Mouse (Mus musculus) mesoderm, embryonic 11.5 days (tissue): ENCODE data around the gene Ntng2.

Experiments
- DNase-seq: peaks from one replicate; pipeline ENCODE4 v3.0.0-alpha.2; 2012; ENCODE audit warnings: low read depth, low spot score

The Ntng2 gene

DNA sequence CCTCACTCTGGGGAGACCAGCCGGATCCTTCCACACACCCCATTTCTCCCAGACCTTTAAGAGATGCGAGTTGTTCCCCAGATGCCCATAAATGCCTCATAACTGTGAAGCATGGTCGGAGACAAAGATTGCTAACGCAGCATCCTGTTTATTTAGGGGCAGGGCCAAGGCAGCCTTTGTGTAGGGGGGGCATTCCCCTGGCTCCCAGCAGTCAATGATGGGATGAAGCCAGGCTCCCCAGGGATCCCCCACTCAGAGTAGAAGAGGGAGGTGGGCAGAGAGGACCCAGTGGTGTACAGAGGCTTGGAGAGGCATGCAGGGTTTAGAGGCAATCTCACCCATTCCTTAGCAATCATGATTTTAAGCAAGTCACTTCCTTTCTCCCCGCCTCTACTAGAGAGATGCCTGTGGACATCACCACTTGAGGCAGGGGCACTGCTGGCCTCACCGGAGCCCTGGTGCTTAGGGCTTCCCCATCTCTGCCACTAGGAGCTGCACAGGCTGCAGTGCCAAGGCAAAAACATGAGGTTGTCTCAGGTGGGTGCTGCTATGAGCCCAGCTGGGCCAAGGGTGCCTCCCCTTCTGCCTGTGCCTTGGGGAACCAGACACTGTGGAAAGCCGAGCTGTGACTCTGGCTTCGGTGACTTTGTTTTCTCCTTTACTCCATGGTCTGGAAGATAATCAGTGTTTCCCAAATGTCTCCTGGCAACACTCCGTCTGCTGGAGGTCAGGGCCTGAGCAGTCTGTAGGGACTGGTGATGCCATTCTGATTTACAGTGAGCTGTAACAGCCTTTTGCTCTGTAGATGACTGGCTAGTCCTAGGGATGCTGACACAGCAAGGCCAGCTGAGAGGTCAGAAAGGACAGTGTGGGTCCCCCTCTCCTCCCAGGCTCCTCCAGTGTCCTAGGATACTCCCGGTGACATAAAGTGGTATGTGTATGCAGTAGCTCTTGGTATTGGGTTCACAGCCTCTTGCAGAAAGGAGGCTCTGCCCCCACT is 61.3 kb downstream of the Ntng2 start:
- no peak for DNase-seq

- DNase-seq, result no peak
These were observed 62.4 kb downstream of the Ntng2 start for GRCm38 (mm10) chr2:29190392-29190791.

GRCm38 (mm10) chr2:29186209-29186608 is 66.6 kb downstream of the Ntng2 start:
- DNase-seq, result no peak

GRCm38 (mm10) chr2:29183266-29183924 is 69.4 kb downstream of the Ntng2 start:
- no peak for DNase-seq

- DNase-seq, result no peak
These were observed 71.7 kb downstream of the Ntng2 start for GRCm38 (mm10) chr2:29181111-29181510.

- no peak for DNase-seq
These were observed 73.0 kb downstream of the Ntng2 start for GRCm38 (mm10) chr2:29179810-29180209.

DNA sequence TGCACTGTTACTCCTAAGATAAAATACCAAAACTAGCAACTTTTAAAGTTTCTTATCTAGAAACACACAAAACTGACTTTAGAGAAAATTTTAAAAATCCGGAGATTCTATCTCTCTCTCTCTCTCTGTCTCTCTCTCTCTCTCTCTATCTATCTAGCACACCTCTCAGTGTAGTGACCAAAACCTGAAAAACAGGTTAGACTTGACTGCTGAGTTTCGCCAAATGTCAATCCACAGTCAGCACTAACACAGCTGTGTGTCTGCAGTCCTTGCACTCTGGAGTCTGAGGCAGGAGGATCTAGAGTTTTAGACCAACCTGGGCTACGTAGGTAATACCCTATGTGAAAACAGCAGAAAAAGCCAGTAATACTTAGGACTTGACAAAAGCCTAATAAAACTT is 77.9 kb downstream of the Ntng2 start:
- no peak for DNase-seq

GRCm38 (mm10) chr2:29168067-29168466 is 84.7 kb downstream of the Ntng2 start:
- DNase-seq, result no peak

DNA sequence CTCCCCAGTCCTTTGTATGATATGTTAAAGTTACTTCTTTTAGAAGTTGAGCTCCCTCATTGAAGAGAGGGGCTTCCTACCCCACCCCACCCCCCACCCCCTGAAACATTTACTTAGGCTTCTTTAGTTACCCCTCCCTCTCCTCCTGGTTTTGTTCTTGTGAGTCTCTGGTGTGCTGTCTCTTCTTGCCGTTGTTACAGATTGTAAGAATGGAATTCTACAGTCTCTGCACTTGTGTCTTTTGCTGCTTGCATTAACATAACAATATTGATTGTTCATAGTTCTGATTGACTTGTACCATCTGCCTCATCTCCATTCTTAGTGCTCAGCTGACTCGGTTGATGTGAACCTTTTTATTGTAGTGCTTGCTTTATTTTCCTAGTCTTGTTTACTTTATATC is 100.9 kb downstream of the Ntng2 start:
- DNase-seq, result no peak
